Comparison of ENCODE assay signal across 18 mouse cellular contexts in the genomic region with DNA sequence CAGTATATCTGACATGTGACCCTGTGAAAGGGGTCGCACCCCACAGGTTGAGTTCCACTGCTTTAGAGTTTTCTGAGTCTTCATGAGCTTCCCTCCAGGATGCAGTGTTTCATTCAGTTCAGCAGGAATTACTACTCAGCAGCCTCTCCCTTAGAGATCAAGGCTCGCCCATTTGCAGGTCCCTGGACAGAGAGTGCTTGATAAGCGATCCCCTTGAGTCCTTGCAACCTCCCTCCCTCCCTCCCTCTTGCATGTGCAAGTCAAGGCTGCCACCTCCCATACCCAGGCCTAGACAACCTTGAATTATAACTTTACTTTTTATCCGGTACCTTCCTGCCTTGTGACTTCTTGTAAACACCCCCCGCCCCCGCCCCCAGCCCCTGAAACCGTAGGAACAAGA. TPM values are rescaled to one million over a fixed set of nuclear protein-coding genes. Genes with fewer than 3 reads are reported as not detected.
DNase-seq lines count a peak whose midpoint lies in the region; ATAC-seq lines count a peak whose summit lies in the region.
"Had no signal": no experiment of that assay in that cellular context is flagged by ENCODE, and none has a peak within 500 bp of the region (broad histone marks: within the 10 kb centered on the region; RNA-seq: fewer than 3 reads in every experiment).

No protein-coding gene starts in this region.

- H3K4me2 ChIP-seq in kidney, embryonic 15.5 days: no peak overlapping the region
- H3K4me2 ChIP-seq: embryonic facial prominence, embryonic 13.5 days; forebrain, embryonic 12.5 days; heart, embryonic 12.5 days; hindbrain, embryonic 15.5 days had no signal

- no peak for ATAC-seq in kidney, embryonic 15.5 days (replicated peaks; ENCODE audit: low FRiP score)
- ATAC-seq: forebrain, embryonic 16.5 days; inflammation-experienced regulatory T-cells, adult 6 months had no signal

- H3K9ac ChIP-seq in kidney, embryonic 15.5 days: no peak overlapping the region
- H3K9ac ChIP-seq: embryonic facial prominence, embryonic 13.5 days; forebrain, embryonic 12.5 days; heart, embryonic 12.5 days; hindbrain, embryonic 15.5 days had no signal

- no peak overlapping the region for H3K27ac ChIP-seq in kidney, embryonic 15.5 days
- H3K27ac ChIP-seq: embryonic facial prominence, embryonic 13.5 days; forebrain, embryonic 12.5 days; hindbrain, embryonic 15.5 days had no signal

- H3K36me3 ChIP-seq in kidney, embryonic 15.5 days: no peaks in the 10 kb centered on the region
- H3K36me3 ChIP-seq: embryonic facial prominence, embryonic 13.5 days; forebrain, embryonic 12.5 days; heart, embryonic 12.5 days; hindbrain, embryonic 15.5 days had no signal

- WGBS in kidney, embryonic 15.5 days: 51% methylated on average over 7 of the region's 7 CpGs

- no peaks in the 10 kb centered on the region for H3K9me3 ChIP-seq in kidney, embryonic 15.5 days (replicated peaks)
- H3K9me3 ChIP-seq: embryonic facial prominence, embryonic 13.5 days; hindbrain, embryonic 15.5 days had no signal

- intact Hi-C loops in gastrocnemius, postnatal 36 days (cut with DNase I): no loop called here

- no peaks in the 10 kb centered on the region for H3K27me3 ChIP-seq in kidney, embryonic 15.5 days
- H3K27me3 ChIP-seq: embryonic facial prominence, embryonic 13.5 days; forebrain, embryonic 12.5 days; heart, embryonic 12.5 days; hindbrain, embryonic 15.5 days had no signal

- no peaks in the 10 kb centered on the region for H3K4me1 ChIP-seq in kidney, embryonic 15.5 days
- H3K4me1 ChIP-seq: embryonic facial prominence, embryonic 13.5 days; hindbrain, embryonic 15.5 days had no signal

- peak; percentile 25 for DNase-seq in adrenal gland, postnatal 14 days
- DNase-seq in adrenal gland, postnatal 25 days: no peak
- DNase-seq in ovary, adult 18-20 months (ENCODE audit: low spot score): peak; percentile 41
- DNase-seq in ovary, postnatal 14 days (ENCODE audit: low spot score): no peak
- peak; percentile 21 for DNase-seq in R1 (ENCODE audit: low read depth, low spot score)
- DNase-seq in gastrocnemius, postnatal 36 days: no peak
- DNase-seq: cerebellum, adult 18-20 months; cerebellum, adult 9-11 months; cerebellum, postnatal 36 days; gastrocnemius, postnatal 14 days; kidney, adult 18-20 months had no signal

- no peak overlapping the region for H3K4me3 ChIP-seq in kidney, embryonic 15.5 days (replicated peaks)
- H3K4me3 ChIP-seq: embryonic facial prominence, embryonic 13.5 days; forebrain, embryonic 12.5 days; heart, embryonic 12.5 days; hindbrain, embryonic 15.5 days had no signal

RNA-seq across cellular contexts. Expression of a gene that starts 32.0 kb away (rescaled TPM):
- 19.7 and 29.9 TPM in 2 replicates for total RNA-seq in adrenal gland, postnatal 14 days (2021)
- total RNA-seq in adrenal gland, postnatal 25 days (2021): 20.8 and 25.1 TPM in 2 replicates
- 88.9 and 89.2 TPM in 2 replicates for polyA plus RNA-seq in kidney, embryonic 15.5 days (2015; fragmentation: Nextera tagmentation; extraction: Ambion mirVana)
- 10 to 100 TPM; 13.8 to 16.3 TPM for total RNA-seq in gastrocnemius, postnatal 36 days (2021)

RNA-seq across cellular contexts. Expression of a gene that starts 41.2 kb away (rescaled TPM):
- total RNA-seq in adrenal gland, postnatal 14 days (2021): 18.5 and 26.0 TPM in 2 replicates
- 16.8 and 17.8 TPM in 2 replicates for total RNA-seq in adrenal gland, postnatal 25 days (2021)
- 5.3 and 8.6 TPM in 2 replicates for polyA plus RNA-seq in kidney, embryonic 15.5 days (2015; fragmentation: Nextera tagmentation; extraction: Ambion mirVana)
- total RNA-seq in gastrocnemius, postnatal 36 days (2021): 10 to 100 TPM; 16.8 to 24.0 TPM

RNA-seq across cellular contexts. Expression of a gene that starts 46.7 kb away (rescaled TPM):
- total RNA-seq in adrenal gland, postnatal 14 days (2021): 379 and 380 TPM in 2 replicates
- total RNA-seq in adrenal gland, postnatal 25 days (2021): 386 and 405 TPM in 2 replicates
- 683 and 778 TPM in 2 replicates for polyA plus RNA-seq in kidney, embryonic 15.5 days (2015; fragmentation: Nextera tagmentation; extraction: Ambion mirVana)
- 100 to 1,000 TPM; 161 to 192 TPM for total RNA-seq in gastrocnemius, postnatal 36 days (2021)

Comparison
In these comparisons a context has a peak if more than half of its experiments do, and no peak if none do; other contexts are left out.
1. DNase-seq: peak in adrenal gland, postnatal 14 days (single experiment), ovary, adult 18-20 months (single experiment) and R1 (single experiment); none in adrenal gland, postnatal 25 days (single experiment), ovary, postnatal 14 days (single experiment) and gastrocnemius, postnatal 36 days (0 of 2).